Mouse (Mus musculus): ENCODE data around the gene Trim62.

Trim62 gene

DNA sequence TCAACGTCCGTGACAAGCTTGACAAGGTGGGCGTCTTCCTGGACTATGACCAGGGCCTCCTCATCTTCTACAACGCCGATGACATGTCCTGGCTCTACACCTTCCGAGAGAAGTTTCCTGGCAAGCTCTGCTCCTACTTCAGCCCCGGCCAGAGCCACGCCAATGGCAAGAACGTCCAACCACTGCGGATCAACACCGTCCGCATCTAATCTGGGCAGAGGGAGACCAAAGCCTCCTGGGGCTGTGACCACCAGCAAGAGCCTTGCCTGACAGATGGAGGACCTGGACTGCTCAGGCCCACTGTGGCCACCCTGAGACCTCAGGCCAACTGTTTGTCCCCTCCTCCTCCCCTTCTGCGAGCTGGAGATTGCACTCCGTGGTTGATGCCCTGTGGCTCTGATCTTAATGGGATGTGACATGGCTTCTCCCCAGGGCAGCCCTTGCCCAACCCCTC, 26.0 kb downstream of the Trim62 start:
- DNase-seq (ENCODE audit: low read depth, low spot score), result no peak

DNA sequence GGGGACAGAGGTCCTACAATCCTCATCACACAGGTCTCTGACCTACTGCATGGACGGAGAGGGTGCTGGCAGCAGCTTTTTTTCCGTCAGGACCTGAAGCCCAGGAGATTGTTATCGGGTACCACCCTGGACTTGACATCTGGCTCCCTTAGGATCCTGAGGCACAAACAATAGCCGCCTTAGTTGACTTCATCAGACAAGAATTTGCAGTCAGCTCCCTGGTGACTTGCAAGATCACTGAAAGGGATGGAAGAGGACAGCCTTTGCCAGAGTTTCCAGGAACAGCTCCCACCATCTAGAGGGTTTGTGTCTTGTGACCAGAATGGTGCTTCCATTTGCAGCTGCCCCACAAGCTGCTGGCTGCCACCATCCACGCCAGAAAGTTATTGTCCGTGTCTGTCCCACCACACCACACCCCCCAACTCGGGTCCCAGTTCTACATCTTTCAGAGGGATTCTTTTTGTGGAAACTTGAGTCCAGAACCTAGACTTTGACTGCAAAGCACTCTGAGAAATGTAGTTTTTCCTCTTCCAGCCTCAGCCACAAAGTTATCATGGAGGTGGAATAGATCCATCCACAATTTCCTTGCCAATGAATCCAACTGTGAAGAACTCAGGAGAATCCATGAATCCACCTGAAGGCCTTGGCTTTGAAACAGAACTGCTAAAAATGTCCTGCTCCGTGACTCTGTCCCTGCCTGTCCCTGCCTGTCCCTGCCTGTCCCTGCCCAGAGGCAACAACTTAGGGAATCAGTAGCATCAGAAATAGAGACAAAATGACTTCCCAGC, 27.1 kb downstream of the Trim62 start:
- no peak for DNase-seq (ENCODE audit: low read depth, low spot score)

DNA sequence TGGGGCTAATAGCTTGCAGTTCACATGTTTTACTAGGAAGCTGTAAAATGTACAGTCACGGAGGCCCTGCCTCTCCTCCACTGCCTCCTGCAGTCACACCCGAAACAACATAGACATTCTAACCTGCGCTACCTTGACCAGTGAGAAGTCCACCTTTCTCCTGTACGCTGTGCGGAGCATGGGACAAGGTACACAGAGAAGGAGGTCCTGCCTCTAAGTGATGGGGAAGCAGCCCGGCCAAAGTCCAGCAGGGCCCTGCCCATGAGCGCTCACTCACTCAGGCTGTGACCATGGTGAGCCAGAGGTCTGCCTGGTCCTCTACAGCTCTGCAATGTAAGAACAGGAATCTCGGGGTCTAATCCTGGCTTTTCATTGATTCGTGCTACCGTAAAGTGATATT, 28.7 kb downstream of the Trim62 start:
- no peak for DNase-seq (ENCODE audit: low read depth, low spot score)

DNA sequence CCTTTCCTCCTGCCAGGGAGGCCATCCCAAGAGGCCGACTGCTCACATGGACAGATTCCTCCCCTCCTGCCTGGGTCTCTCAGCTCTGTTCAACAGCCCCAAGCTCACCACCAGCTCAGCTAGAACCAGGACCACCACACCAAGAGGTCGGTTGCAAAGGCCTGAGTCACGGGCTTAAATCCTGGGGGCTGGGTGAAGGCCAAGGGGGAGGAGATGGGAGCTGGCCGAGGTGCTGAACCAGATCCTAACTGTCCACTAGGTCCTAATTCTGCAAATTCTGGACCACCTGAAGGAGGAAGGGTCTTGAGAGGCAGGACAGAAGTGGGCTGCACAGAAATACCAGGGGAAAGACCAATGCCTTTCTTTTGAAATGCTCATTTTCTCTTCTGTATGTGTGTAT, 30.4 kb downstream of the Trim62 start:
- peak; percentile 46 for DNase-seq (ENCODE audit: low read depth, low spot score)

DNA sequence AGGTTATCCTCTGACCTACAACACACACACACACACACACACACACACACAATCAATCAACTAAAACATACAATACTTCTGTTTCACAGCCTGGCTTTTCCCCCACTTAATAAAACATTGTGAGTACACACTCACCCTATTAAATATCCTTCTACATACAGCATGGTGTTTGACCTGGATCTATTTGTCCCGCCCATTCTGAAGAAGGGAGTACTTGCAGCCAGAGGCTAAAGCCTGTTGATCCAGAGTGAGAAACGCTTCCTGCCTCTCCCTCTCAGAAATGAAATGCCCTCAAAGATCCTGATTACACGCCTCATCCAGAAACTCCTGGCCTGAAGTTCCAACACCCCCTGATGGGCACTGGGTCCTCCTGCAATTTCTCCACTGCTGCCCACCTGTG, 33.7 kb downstream of the Trim62 start:
- no peak for DNase-seq (ENCODE audit: low read depth, low spot score)

DNA sequence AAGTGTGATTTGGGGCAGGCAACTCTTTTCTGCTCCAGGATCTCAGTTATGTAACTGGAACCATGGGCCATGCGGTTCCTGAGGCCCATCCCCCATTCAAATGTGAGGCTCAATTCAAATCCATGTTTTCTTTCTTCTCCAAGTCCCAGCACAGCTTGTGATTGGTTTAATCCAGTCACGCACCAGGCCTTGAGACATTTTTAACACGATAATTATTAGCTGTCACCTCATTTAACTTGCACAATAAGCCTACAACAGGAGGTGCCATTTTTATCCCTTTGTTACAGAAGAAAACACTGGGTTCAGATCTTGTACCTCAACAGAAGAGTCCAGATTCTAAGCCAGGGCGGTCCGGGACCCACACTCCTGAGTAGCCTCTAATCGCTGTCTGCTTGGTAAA, 34.4 kb downstream of the Trim62 start:
- no peak for DNase-seq (ENCODE audit: low read depth, low spot score)

DNA sequence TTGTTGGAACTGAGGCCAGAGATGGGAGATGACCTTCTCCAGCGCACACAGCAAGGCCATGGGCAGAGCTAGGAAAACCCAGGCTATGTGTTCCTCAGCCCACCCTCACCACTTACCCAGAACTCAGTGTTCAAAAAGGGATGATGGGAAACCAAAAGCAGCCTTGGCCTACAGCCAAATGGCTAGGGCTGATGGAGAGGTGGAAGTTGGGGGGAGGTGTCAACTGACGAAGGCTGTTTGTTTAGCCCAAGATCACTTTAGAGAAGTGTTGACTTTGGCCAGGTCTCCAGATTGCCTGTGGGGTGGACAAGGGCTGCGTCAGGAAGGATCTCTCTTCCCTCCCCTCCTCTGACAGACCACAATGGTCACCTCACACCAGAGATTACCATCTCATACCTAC, 34.8 kb downstream of the Trim62 start:
- DNase-seq (ENCODE audit: low read depth, low spot score), result no peak

DNA sequence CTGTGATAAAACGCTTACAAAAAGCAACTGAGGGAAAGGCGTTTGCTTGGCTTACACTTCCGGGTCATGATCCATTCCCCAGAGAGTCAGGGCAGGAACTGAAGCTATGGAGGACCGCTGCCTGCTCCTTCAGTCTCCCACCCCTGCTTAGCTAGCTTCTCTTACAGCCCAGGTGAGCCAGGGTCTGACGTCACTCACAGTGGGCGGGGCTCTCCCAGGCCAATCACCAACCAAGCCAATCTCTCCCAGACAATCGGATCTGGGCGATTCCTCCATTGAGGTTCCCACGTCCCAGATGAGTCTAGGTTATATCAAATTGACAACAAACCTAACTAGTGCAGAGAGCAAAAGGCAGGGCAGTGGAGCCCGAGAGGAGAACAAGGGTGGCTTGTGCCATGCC, 35.7 kb downstream of the Trim62 start:
- DNase-seq (ENCODE audit: low read depth, low spot score), result no peak

DNA sequence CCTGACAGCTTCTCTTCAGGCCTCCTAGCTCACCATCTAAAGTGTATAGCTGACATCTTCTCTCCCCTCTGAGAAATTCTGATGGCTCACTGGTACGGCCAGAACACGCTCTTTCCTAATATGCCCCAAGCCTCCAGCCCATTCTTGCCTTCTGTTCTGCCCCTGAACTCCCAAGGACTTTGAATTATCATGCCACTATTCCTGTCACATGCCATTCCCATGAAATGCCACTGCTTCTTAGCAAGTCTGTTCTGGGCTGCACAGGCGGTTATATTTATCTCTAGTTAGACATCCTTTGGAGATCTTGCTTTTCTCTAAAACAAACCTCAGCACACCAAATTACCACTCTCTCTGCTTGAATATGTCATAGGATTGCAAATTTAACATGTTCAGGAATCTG, 40.2 kb downstream of the Trim62 start:
- DNase-seq (ENCODE audit: low read depth, low spot score), result no peak

DNA sequence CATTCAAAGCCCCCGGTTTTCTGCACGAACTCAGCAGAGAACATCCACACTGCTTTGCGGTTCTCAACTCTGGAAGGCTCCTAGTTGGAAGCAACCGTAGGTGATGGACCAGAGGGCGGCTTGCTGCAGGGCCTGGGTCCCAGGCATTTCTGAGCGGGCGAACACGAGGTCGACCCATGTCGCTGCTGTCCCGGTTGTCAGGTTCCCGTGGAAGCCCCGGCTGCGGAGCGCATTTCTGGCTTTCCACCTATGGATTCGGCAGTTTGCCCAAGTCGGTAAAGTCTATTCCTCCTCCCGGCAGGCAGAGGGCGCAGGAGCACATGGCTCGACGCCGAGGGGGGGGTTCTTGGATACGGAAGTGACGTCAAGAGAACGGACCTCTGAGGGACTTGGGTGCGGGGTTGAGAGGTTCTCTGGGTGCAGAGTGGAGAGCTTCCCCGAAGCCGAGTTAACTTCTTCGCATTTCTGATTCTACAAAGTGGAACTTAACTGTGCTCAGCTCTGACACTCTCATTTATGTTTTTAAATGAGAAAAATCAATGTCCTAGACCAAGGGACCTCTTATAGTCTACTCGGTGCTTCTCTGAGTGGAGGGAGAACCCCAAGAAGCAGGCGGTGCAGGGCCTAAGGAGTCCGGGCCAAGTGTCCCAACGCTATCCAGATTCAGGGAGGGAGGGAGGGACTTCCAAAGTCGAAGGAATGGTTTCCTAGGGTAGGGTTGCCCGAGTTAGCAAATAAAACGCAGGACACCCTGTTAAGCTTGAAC, 41.6 kb downstream of the Trim62 start:
- peak; percentile 83 for DNase-seq (ENCODE audit: low read depth, low spot score)

DNA sequence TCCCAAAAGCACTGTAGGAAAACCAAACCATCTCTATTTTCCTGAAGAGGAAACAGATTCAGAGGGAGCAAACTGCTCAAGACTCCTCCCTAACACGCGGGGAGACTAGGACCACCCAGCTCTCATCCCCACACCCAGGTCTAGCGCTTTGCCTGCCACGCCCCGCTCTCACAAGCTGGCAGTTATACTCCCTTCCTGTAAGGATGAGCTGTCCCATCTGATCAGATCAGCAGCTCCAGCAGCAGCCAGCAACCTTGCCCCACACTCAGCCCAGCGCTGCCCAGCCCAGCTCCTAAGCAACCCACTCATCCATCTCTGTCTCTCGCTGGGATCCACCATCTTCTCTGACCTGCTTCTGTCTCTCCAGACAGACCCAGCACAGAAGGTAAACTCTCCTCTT, 49.4 kb downstream of the Trim62 start:
- DNase-seq (ENCODE audit: low read depth, low spot score), result no peak

DNA sequence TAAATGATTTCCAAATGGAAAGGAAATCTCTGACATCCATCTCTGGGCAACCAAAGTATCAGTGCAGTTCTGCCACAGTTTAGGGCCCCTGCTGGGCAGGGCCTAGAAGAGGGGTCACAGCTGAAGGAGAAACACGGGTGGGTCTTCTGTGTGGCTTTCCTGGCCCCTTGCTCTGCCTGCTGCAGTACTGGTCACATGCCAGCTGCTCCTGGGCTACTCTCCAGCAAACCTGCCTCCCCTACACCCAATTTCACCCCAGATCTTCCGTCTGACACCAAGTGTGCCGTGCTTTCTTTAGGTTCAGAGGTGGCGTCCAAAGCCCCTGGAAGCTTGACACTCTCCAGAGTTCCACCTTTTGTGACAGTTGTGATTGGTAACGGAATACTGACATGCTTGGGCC, 52.2 kb downstream of the Trim62 start:
- DNase-seq (ENCODE audit: low read depth, low spot score), result no peak

DNA sequence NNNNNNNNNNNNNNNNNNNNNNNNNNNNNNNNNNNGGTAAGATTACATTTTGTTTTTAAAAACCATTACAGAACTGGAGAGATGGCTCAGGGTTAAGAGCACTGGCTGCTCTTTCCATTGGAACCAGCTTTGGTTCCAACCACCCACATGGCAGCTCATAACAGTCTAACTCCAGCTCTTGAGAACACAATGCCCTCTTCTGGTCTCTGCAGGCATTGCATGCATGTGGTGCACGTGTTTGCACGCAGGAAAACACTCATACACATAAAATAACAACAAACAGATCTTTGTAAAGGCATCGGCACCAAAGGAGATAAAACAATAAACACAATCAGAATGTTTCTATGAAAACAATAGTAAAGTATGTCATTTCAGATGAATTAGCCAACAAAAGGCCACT, 59.0 kb downstream of the Trim62 start:
- no peak for DNase-seq (ENCODE audit: low read depth, low spot score)

DNA sequence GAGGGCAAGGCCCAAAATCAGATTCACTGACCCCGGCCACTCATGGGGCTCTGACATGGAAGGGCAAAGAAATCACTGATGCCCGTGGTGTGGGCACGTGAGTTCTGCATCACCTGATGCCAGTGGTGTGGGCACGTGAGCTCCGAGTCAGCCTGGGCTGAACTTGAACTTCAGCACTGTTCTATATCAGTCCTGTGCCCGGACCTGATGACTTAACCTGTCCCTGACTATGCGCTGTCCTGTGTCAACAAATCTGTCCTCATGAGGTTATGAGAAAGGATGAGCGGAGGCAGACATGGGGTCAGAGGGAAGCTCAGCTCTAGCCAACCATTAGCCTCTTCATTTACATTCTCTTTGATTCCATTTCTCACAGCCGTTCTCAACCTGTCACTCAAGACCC, 63.4 kb downstream of the Trim62 start:
- no peak for DNase-seq (ENCODE audit: low read depth, low spot score)

DNA sequence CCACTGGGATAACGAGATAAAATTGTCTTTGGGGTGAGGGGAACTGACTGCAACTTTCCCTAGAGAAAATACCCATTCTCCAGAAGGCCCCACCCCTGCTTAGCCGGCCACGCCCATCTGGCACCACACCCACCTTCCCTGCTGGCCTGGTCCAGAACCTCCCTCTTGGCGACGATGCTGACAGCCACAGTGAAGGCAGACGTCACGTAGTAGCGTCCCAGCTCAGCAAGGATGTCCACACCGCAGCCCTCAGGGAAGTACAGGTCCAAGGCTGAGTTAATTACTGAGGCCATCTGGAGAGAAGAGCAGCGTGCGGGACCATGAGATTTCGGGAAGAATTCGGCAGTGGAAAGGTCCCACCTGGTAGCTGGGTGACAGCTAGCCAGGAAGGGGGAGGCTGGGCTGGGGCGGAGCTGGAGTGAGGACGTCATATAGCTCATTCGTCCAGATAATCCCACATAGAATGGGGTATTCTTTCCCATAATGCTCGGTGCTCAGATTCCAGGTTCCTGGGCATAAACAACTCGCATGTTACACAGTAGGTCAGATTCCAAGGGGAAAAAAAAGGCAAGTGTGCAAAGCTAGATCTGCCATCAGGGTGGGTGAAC, 64.0 kb downstream of the Trim62 start:
- no peak for DNase-seq (ENCODE audit: low read depth, low spot score)

DNA sequence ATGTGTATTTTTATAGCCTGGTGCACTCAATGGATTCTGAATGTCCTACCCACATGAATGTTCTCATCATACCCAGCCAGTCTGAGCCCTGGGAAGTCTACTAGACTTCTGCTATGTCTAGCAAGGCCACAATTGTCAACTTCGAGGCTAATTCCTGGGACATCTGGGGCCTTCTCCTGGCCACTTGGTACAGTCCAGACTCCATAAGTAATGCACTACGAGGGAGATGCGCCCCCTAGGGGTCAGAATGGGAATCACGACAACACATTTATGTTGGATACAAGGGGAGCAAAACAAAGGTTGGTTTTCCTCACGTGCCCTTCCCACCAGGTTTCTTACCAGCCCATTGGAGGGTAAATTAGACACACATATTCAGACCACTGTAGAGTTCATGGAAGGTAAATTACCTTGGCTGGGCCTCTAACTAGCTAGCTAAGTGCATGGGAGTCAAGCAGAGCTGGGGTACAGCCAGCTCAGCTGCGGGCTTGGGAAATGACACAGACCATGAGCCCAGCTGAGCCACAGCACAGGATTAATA, 64.8 kb downstream of the Trim62 start:
- DNase-seq (ENCODE audit: low read depth, low spot score), result no peak

DNA sequence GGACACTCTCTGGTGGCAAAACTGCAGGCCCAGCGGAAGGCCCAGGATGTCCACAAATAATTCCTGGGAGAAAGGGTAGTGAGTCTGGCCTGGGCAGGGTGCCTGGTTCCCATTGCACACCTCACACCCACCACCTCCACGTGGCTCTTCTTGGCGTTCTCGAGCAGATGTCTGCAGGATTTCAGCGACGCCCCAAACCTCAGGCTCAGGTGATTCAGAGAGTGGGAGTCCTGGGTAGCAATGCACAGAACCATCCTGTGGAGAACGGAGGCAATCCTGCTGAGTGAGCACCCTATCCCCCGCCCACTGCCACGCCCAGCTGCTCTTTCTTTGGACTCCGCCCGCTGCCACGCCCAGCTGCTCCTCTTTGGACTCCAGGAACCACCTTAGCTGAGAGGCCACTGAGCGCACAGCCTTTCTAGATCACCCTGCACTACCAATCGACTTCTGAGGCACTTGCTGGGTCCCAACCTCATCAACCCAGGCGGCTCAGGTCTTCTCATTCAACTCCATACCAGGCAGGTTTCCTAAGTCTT, 66.2 kb downstream of the Trim62 start:
- DNase-seq (ENCODE audit: low read depth, low spot score), result no peak

DNA sequence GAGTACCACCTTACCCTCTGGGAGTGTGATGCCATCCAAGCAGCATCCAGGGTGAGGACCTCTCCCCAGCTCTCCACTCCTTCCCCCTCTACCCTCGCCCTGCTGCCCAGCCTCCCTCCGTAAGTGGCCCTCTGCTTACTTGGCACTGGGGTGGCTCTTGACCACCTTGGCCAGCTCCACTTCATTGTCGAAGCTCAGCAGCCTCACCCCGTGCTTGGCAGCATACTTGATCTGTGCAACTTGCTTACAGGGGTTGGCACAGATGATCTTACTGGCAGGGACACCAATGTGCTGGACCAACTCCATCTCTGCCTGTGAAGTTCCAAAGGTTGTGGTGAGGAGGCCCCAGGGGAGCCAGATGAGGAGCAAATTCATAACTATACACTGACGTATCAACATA, 67.1 kb downstream of the Trim62 start:
- DNase-seq (ENCODE audit: low read depth, low spot score), result no peak

DNA sequence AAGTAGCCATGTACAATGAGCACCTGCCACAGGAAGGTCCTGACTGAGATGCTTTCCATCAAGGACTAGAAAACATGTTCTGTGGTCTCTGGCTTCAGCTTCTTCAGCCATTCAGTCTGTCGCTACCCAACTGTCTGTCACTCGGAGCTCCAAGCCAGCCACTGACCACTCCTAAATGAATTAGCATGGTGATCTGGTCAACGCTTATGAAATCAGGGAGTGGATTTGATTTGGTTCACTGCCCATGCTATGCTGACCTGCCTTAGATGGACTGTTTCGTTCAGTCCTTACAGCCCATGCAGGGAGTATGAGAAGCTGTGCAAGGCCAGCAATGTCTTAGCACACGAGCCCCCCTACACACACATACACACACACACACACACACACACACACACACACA, 70.5 kb downstream of the Trim62 start:
- DNase-seq (ENCODE audit: low read depth, low spot score), result no peak

DNA sequence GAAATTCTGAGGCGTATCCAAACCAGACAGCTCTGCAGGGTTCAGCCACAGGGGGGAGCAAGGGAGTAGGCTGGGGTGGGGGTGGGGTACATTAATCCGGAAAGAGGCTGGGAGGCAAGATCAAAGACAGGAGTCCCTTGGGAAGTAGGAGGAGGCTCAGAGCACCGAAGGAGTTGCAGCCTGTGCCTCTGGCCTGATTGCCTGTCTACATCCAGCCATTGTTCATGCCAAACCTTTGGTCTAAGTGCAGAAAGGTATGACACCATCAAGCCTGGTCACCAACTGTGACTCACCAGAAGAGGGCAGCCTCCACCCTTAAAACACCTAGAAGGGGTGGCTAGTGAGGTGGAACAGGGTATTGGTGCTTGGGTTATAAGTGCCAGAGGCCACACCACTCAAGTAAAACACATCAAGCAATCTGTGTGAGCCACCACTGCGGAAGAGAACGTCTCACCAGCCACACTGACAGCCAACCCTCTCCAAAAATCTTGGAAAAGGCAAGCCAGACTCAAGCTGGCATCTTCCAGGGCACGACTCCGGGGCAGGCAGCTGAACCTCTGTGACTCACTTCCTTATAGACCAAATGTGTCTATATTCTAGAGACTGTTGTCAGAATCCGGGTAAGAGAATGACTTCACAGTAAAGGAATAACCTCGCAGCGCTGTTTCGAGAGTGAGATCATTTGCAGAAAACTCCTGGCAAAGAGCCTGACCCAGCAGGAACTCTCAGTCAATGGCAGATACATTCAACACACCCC, 74.0 kb downstream of the Trim62 start:
- DNase-seq (ENCODE audit: low read depth, low spot score), result peak; percentile 38

DNA sequence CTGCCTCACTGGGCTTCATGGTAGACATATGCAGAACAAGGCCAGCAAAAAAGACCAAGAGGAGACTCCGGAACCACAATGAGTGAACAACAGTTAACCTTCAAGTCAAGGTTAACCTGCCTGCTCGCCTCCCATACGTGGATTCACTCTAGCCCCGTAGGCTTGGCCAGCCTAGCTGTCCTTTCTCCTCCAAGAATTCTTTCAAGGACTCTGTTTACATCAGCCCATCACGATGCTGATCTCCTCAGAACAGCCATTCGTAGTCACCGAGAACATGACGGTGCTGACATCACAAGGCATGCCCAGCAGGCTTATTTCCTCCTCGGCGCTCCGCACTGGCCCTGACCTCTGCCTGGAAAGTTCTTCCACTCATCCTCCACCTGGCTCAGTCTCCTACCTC, 74.8 kb downstream of the Trim62 start:
- DNase-seq (ENCODE audit: low read depth, low spot score), result no peak

DNA sequence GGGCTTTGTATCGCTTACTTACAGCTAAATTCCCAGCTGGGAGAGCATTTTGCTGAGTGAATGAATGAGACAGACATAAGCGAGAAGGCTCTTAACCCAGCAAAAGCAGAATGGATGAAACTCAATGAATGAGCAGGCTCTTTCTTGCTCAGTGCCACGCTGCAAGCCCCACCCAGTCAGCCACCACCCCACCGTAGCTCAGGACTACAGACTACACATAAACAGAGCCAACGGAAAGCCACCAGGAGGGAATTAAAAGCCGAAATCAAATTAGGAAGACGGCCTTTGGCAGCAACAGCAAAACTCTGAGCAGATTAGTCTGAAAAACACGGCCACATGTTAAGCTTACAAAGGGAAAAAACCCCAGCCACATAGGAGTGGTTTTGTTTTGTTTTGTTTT, 75.5 kb downstream of the Trim62 start:
- no peak for DNase-seq (ENCODE audit: low read depth, low spot score)
